Mouse (Mus musculus) forebrain, embryonic 16.5 days (tissue): ENCODE data around the gene Ensa. TPM values are rescaled to one million over a fixed set of nuclear protein-coding genes. Genes with fewer than 3 reads are reported as not detected.

ENCODE experiments used
- ATAC-seq: fragments of 200-750 bp; cut with Nextera tagmentation; 2 replicates; pipeline ENCODE4 v1.8.0; 2017; ENCODE audit warnings: mild to moderate bottlenecking, moderate library complexity
- H3K27ac ChIP-seq: fragments of 300-500 bp; sonication (generic); 2 replicates; pipeline ENCODE4 v1.5.1; 2014; ENCODE audit warnings: low read length, control low read depth
- H3K27me3 ChIP-seq: fragments of 300-500 bp; sonication (generic); replicated peaks from 2 replicates; pipeline ENCODE4 v1.6.1; 2014; ENCODE audit warnings: low read length; ENCODE audit not compliant: control insufficient read depth, insufficient read depth
- H3K36me3 ChIP-seq: fragments of 300-500 bp; sonication (generic); 2 replicates; pipeline ENCODE4 v1.6.1; 2014; ENCODE audit not compliant: control insufficient read depth, insufficient read depth
- H3K4me1 ChIP-seq: fragments of 300-500 bp; sonication (generic); replicated peaks from 2 replicates; pipeline ENCODE4 v1.6.1; 2014; ENCODE audit warnings: low read length; ENCODE audit not compliant: control insufficient read depth, insufficient read depth
- H3K4me2 ChIP-seq: fragments of 300-500 bp; sonication (generic); 2 replicates; pipeline ENCODE4 v1.6.1; 2014; ENCODE audit warnings: mild to moderate bottlenecking, low read length, control low read depth
- H3K4me3 ChIP-seq: fragments of 300-500 bp; sonication (generic); replicated peaks from 2 replicates; pipeline ENCODE4 v1.5.1; 2014; ENCODE audit warnings: mild to moderate bottlenecking, low read length, control low read depth
- H3K9ac ChIP-seq: fragments of 300-500 bp; sonication (generic); replicated peaks from 2 replicates; pipeline ENCODE4 v1.6.1; 2014; ENCODE audit warnings: low read depth, low read length, control low read depth
- H3K9me3 ChIP-seq: fragments of 300-500 bp; sonication (generic); 2 replicates; pipeline ENCODE4 v1.6.1; 2016; ENCODE audit warnings: low read length; ENCODE audit not compliant: control insufficient read depth
- WGBS: fragments of 180-500 bp; shearing (Covaris S2); extraction: QIAGEN DNeasy Blood & Tissue Kit; methylation state at CpG from one replicate; pipeline ENCODE4 v1.1.7; 2014; 5-methylcytosine and 5-hydroxymethylcytosine counted together
- polyA plus RNA-seq: library from polyadenylated mRNA; unstranded; fragments of >200 nt; fragmentation: Nextera tagmentation; extraction: Ambion mirVana; gene quantifications from 2 replicates; pipeline ENCODE4 v1.2.1, GENCODE M21; 2015

Ensa gene
- polyA plus RNA-seq, 1 experiment from 2014 or later = 124 TPM

DNA sequence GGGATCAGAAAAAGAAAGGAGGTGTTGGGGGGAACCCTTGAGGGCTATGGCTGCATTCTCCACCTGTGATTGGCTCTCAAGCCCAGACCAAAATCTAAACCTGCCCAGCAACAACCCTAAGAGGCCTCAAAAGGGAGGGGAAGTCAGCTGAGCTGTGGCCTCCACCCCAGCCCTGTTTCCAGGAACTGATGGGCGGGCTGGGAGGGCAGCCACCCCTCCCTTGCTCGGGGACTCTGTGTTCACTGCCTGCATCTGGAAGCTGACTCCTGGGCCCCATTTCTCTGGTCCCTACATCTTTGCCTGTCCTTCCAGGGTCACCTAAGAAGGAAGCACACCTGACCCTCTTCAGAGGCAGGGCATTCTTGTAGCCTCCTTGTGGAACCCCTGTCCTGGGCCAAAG, 49.4 kb downstream of the Ensa start:
- no peaks in the 10 kb centered on the region for H3K27me3 ChIP-seq
- H3K4me2 ChIP-seq = no peak overlapping the region
- WGBS = 67% methylated on average over 2 of the region's 2 CpGs
- H3K27ac ChIP-seq = peak overlapping the region; percentile 37; the same call in 1 of the 2 replicates
- no peak overlapping the region for H3K4me3 ChIP-seq
- no peak for ATAC-seq
- H3K36me3 ChIP-seq = no peaks in the 10 kb centered on the region; the same call in 1 of the 2 replicates
- H3K9me3 ChIP-seq = no peaks in the 10 kb centered on the region
- H3K9ac ChIP-seq = no peak overlapping the region
- 0 out of 2 replicates have a peak, but pooled peaks cover 3% of the 10 kb centered on the region for H3K4me1 ChIP-seq

DNA sequence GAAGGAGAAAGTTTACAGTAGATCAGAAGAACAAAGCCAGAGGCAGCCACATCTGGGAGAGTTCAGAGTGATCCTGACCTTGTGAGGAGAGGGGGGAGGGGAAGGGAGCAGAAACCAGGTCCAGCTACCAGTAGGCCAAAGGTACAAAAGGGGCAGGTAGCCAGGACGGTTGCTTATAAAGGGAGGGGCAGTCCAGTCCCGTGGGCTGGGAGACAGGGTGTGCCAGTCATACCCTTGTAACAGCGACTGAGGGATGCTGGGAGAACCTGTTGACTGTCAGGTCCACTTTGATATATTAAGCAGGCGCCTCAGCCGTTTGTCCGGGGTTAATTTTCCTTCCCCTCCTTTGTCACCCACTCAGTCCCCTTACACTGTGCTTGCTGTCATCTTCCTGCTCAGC, 50.0 kb downstream of the Ensa start:
- Histone ChIP-seq H3K36me3 (no peaks in the 10 kb centered on the region; the same call in 1 of the 2 replicates), H3K9me3 (no peaks in the 10 kb centered on the region), H3K27ac (peak overlapping the region; percentile 12; the same call in 1 of the 2 replicates), H3K4me2 (no peak overlapping the region), H3K9ac (no peak overlapping the region), H3K4me1 (0 out of 2 replicates have a peak, but pooled peaks cover 3% of the 10 kb centered on the region), H3K4me3 (no peak overlapping the region), H3K27me3 (no peaks in the 10 kb centered on the region)
- 20% methylated on average over 6 of the region's 6 CpGs for WGBS
- no peak for ATAC-seq

DNA sequence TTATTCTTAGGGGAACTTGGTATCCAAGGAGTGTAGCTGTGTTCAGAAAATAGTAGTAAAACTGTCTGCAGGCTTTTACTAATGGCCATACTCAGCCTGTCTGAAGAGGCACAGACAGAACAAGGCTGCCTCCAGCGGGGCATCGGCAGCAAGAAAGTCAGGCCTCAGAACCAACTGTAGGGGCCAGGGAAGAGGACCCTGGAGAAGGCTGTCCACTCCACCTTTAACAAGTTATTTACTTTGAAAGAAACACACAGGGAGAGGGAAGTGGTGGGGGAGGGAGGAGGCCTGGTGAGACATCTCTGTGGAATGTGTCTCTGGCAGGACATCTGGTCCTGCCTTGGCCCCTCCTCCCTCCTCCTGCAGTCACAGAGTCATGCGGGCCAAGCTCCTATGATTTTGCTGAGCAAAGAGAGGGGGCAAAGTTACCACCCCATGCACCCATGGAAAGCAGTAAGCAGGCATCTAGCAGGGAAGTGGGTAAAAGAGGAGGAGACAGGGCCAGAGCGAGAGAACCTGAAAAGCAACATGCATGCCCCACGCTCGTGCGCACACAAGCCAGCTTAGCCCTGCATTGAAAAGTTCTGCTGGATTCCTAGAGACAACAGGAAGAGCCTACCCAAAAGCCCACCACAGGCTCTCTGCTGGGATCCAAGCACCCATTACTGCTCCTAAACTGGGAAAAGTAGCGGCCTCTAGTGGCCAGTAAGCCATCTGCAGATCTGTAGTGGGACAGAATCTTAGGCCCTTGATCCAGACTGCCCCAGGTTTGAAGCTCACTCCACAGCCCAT, 50.7 kb downstream of the Ensa start:
- no peaks in the 10 kb centered on the region for H3K9me3 ChIP-seq
- no peak overlapping the region for H3K9ac ChIP-seq
- WGBS = 34% methylated on average over 8 of the region's 8 CpGs
- H3K27ac ChIP-seq = peak overlapping the region; percentile 12; the same call in 1 of the 2 replicates
- peak; percentile 47 for ATAC-seq
- H3K27me3 ChIP-seq = no peaks in the 10 kb centered on the region
- H3K4me3 ChIP-seq = no peak overlapping the region
- H3K4me2 ChIP-seq = no peak overlapping the region
- 0 out of 2 replicates have a peak, but pooled peaks cover 3% of the 10 kb centered on the region for H3K4me1 ChIP-seq
- no peaks in the 10 kb centered on the region; the same call in 1 of the 2 replicates for H3K36me3 ChIP-seq

DNA sequence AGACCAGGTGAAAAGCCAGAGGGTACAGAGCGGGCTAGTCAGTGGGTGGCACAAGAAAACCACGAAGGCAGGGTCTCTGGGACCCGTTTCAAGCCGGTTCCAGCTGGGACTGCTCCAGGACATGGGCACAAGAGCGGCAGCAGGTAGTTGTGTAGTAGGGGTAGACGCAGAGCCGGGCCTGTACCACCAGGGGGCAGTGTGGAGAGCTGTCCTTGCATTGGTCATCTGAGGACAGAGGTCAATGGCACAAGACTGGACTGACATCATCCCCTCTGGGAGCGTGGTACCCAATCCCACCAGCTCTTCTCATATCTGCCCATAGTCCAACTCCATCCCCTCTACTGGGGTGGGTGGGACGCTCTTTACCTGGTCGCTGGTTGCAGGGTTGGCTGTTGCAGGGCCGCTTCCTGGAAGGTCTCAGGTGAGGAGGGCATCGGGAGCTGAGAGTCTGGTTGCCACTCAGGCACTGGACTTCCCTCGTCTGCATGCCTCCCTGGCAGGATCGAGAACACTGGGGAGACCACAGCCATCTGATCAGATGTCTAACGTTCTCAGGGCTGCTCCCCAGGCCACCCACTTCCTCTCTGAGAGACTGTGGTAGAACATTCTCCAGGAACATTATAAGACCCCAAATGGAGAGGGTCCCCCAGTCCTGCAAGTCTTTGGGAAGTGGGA, 52.1 kb downstream of the Ensa start:
- H3K36me3 ChIP-seq = no peaks in the 10 kb centered on the region; the same call in 1 of the 2 replicates
- no peak overlapping the region for H3K27ac ChIP-seq
- H3K4me3 ChIP-seq = no peak overlapping the region
- H3K9ac ChIP-seq = no peak overlapping the region
- H3K9me3 ChIP-seq = no peaks in the 10 kb centered on the region
- ATAC-seq = no peak
- H3K4me2 ChIP-seq = no peak overlapping the region
- H3K4me1 ChIP-seq = 0 out of 2 replicates have a peak, but pooled peaks cover 3% of the 10 kb centered on the region
- WGBS = 59% methylated on average over 15 of the region's 15 CpGs
- H3K27me3 ChIP-seq = no peaks in the 10 kb centered on the region

DNA sequence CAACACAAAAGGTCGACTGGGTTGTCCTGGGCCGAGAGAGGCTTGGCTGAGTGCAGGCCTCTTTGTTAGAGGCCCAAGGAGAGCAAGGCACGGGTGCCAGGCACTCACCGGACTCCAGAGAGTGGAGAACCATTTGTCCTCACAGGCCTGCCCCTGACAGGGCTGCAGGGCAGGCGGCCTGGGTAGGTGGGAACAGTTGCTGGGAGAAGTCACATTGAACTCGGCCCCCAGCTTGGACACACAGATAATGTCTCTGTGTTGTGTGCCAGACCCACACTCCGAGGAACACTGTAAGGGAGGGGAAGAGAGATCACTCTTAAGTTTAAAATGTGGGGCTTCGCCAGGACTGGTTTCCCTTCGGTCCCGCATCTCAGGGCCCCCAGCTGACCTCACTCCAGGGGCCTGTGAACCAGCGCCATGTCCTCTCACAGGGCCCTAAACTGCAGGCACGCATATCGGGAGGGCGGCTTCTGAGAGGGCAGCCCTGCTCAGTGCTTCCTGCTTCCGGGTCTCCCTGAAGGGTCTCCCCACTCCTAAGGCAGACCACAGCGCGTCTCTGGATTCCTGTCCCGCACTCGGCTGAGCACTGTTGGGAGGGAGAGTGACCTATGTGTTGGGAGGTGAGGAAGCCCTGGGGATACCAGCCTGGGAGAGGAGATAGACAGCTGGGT, 52.8 kb downstream of the Ensa start:
- no peaks in the 10 kb centered on the region for H3K27me3 ChIP-seq
- no peak overlapping the region for H3K4me3 ChIP-seq
- no peak overlapping the region for H3K27ac ChIP-seq
- no peak overlapping the region for H3K4me2 ChIP-seq
- H3K9ac ChIP-seq = no peak overlapping the region
- H3K36me3 ChIP-seq = no peaks in the 10 kb centered on the region; the same call in 1 of the 2 replicates
- 85% methylated on average over 19 of the region's 19 CpGs for WGBS
- ATAC-seq = no peak
- H3K4me1 ChIP-seq = 0 out of 2 replicates have a peak, but pooled peaks cover 3% of the 10 kb centered on the region
- no peaks in the 10 kb centered on the region for H3K9me3 ChIP-seq

DNA sequence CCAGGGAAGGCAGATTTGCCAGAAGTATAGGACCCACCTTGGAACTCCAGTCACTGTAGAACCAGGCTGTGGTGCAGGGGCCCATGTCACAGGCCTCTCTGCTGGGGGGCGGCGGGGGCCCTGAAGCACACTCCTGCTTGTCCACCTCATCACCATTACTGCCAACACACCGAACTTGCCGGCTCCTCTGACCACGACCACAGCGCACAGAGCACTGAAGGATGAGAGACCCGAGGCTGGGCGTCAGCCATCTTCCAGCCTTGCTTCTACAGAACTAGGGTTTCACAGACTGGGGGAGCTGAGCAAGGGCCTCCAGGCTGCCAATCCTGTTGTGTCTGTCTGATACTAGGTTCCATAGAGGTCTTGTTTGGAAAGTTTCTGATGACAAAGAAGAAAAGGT, 54.8 kb downstream of the Ensa start:
- Histone ChIP-seq H3K9ac (no peak overlapping the region), H3K36me3 (no peaks in the 10 kb centered on the region), H3K9me3 (no peaks in the 10 kb centered on the region), H3K27me3 (no peaks in the 10 kb centered on the region), H3K27ac (no peak overlapping the region), H3K4me2 (no peak overlapping the region), H3K4me1 (0 out of 2 replicates have a peak, but pooled peaks cover 3% of the 10 kb centered on the region), H3K4me3 (no peak overlapping the region)
- 93% methylated on average over 8 of the region's 8 CpGs for WGBS
- no peak for ATAC-seq

DNA sequence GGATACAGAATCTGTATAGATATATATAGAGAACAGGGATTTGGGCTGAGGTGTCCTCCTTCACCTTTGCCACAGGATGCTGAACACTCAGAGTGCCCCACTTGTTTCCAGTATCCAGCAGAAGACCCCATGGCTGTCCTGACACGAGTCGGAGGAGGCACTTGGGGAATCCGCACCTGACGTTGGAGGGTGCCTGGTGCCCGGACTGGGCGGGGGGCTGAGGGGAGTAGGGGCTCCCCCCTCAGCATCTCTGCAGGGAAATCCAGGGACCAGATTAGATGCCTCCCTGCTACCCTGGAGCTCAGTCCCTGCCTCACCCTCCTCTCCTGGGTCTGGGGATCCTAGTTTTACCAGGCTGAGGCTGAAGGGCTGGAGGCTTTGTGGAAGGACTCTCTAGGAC, 55.9 kb downstream of the Ensa start:
- H3K36me3 ChIP-seq = no peaks in the 10 kb centered on the region
- no peak for ATAC-seq
- no peaks in the 10 kb centered on the region for H3K4me1 ChIP-seq
- no peak overlapping the region for H3K9ac ChIP-seq
- H3K9me3 ChIP-seq = no peaks in the 10 kb centered on the region
- no peak overlapping the region for H3K4me2 ChIP-seq
- H3K27me3 ChIP-seq = no peaks in the 10 kb centered on the region
- WGBS = 87% methylated on average over 6 of the region's 6 CpGs
- no peak overlapping the region for H3K27ac ChIP-seq
- no peak overlapping the region for H3K4me3 ChIP-seq

DNA sequence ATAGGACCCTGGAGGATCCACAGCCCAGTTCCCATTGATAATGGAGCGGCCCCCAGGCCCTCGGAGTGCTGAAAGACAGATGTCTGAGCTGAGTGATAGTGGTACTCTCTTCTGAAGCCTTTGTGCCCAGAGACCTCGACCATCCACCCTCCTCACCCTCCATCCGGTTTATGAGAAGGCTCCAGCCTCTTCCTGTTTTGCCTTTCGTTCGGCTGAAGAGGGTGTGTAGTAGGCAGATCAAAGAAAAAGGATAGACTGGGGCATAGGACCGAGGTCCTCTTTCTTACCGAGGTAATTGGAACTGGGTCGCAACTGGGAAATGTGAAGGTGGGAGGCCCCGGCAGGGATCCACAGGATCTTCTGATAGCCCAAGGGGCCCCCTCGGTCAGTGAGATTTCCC, 56.6 kb downstream of the Ensa start:
- no peak for ATAC-seq
- H3K27ac ChIP-seq = no peak overlapping the region
- H3K27me3 ChIP-seq = no peaks in the 10 kb centered on the region
- no peaks in the 10 kb centered on the region for H3K36me3 ChIP-seq
- H3K9me3 ChIP-seq = no peaks in the 10 kb centered on the region
- no peak overlapping the region for H3K4me3 ChIP-seq
- H3K4me2 ChIP-seq = no peak overlapping the region
- H3K4me1 ChIP-seq = no peaks in the 10 kb centered on the region
- WGBS = 62% methylated on average over 11 of the region's 11 CpGs
- no peak overlapping the region for H3K9ac ChIP-seq
